Mouse (Mus musculus) olfactory bulb, adult 2 months (tissue): ENCODE results near the gene Pdss2.

Experiments used
- CTCF ChIP-seq: fragments of 200-500 bp; IDR thresholded peaks from 2 replicates; pipeline ENCODE4 v1.5.1; 2012; ENCODE audit warnings: low read depth, mild to moderate bottlenecking, low read length, moderate library complexity; ENCODE audit not compliant: insufficient read depth
- POLR2A ChIP-seq: fragments of 200-500 bp; IDR thresholded peaks from 2 replicates; pipeline ENCODE4 v1.6.1; 2012; ENCODE audit warnings: mild to moderate bottlenecking, low read depth, low read length, moderate library complexity; ENCODE audit not compliant: insufficient read depth

DNA sequence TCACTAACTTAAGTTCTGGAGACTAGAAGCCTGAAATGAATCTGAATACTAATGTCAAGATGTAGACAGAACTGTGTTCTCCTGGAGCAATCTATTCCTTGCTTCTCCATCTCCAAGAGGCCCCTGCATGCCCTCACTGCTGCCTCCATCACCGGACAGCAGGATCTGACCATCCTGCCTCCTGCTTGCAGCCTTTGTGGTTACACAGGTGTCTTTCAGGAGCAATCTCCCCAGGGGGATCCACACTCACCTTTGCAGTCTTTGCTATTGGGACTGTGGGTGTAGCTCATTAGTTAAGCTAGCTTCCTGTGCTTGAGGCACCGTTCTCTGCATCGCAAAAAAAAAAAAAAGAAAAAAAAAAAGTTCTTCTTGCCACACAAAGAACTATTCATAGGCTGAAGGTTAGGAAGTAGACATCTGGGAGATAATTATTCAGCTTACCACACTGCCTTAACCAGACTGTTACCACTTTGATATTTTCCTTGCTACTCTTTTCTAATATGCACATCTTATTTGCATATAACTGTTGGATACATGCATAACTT, 23.0 kb downstream of the Pdss2 start:
- TF ChIP-seq CTCF (no peak), POLR2A (no peak)
